Mouse (Mus musculus) stomach, embryonic 16.5 days (tissue): ENCODE measurements around the gene Arhgef3. TPM values are rescaled to one million over a fixed set of nuclear protein-coding genes. Genes with fewer than 3 reads are reported as not detected.

Experiments
- ATAC-seq: fragments of 200-750 bp; cut with Nextera tagmentation; 2 replicates; pipeline ENCODE4 v1.8.0; 2017; ENCODE audit warnings: moderate number of reproducible peaks, moderate TSS enrichment; ENCODE audit not compliant: insufficient read depth, low FRiP score
- H3K27ac ChIP-seq: fragments of 300-500 bp; sonication (generic); 2 replicates; pipeline ENCODE4 v1.5.1; 2014; ENCODE audit warnings: low read length
- H3K27me3 ChIP-seq: fragments of 300-500 bp; sonication (generic); 2 replicates; pipeline ENCODE4 v1.6.1; 2014; ENCODE audit warnings: low read length, control low read depth, mixed read lengths; ENCODE audit not compliant: control insufficient read depth, insufficient read depth
- H3K36me3 ChIP-seq: fragments of 300-500 bp; sonication (generic); 2 replicates; pipeline ENCODE4 v1.6.1; 2014; ENCODE audit warnings: low read length; ENCODE audit not compliant: control insufficient read depth, insufficient read depth
- H3K4me1 ChIP-seq: fragments of 300-500 bp; sonication (generic); 2 replicates; pipeline ENCODE4 v1.6.1; 2014; ENCODE audit warnings: low read length, control low read depth, mixed read lengths; ENCODE audit not compliant: control insufficient read depth, insufficient read depth
- H3K4me2 ChIP-seq: fragments of 300-500 bp; sonication (generic); 2 replicates; pipeline ENCODE4 v1.6.1; 2014; ENCODE audit warnings: low read depth, low read length, mixed read lengths
- H3K4me3 ChIP-seq: fragments of 300-500 bp; sonication (generic); replicated peaks from 2 replicates; pipeline ENCODE4 v1.5.1; 2014; ENCODE audit warnings: mild to moderate bottlenecking, low read length
- H3K9ac ChIP-seq: fragments of 300-500 bp; sonication (generic); 2 replicates; pipeline ENCODE4 v1.6.1; 2014; ENCODE audit warnings: low read length
- H3K9me3 ChIP-seq: fragments of 300-500 bp; sonication (generic); replicated peaks from 2 replicates; pipeline ENCODE4 v1.6.1; 2016; ENCODE audit warnings: low read length, control low read depth; ENCODE audit not compliant: control insufficient read depth
- WGBS: fragments of 180-500 bp; shearing (Covaris S2); extraction: QIAGEN DNeasy Blood & Tissue Kit; methylation state at CpG from one replicate; pipeline ENCODE4 v1.1.7; 2014; 5-methylcytosine and 5-hydroxymethylcytosine counted together
- polyA plus RNA-seq: library from polyadenylated mRNA; unstranded; fragments of >200 nt; fragmentation: Nextera tagmentation; extraction: Ambion mirVana; gene quantifications from 2 replicates; pipeline ENCODE4 v1.2.1, GENCODE M21; 2015

The Arhgef3 gene
- 20.9 and 22.8 TPM in 2 replicates for polyA plus RNA-seq

DNA sequence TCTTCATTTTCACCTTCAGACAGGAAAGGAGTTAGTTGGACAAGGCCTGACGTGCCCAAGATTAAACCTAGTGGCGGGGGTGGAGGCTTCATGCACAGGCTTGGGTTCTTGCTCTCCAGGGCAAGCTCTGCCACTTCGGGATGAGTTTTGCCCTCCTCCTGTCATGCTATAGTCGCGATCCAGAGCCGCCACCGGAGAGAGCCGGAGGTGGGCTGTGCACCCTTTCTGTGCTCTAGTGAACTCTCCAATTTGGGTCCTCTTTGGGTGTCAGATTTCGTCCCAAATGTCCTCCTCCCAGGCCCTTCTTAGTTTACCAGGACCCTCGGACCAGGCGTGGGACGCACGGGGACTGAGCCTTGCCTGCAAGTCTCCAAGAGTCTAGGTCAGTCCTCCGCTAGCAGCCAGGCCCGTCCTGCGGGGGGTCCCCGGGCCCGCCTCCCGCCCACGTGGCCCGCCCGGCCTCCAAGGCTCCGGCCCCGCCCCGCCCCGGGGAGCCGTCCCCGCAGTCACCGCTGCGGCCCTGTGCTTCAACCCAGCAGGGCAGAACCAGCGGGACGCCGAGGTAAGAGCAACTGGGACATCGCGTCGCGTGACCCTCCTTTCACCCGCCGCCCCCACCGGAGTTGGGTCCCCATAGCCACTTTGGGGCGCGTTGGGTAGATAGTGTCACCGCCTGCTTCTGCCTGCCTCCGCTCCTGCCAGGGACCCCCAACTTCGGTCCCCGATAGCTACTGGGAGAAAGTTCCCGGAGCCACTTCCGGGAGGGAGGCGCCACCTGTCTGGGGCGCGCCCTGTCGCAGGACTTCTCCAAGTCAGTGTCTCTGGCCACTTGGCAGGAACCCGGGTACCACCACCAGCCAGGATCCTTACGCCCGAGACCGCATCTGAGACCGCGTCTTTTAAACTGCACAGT lies at the start of gene Arhgef3:
Arhgef3 (plus strand) TSS at position 538 of the 913 bp plus-strand sequence.
- H3K4me2 ChIP-seq, result peak within 1 kb of the TSS; percentile 97
- peak; percentile 93 for ATAC-seq
- peak within 1 kb of the TSS; percentile 70 for H3K4me3 ChIP-seq
- no peaks in the 10 kb centered on the region for H3K9me3 ChIP-seq
- peak within 1 kb of the TSS; percentile 48 for H3K27ac ChIP-seq
- H3K36me3 ChIP-seq, result no peaks in the 10 kb centered on the region
- H3K9ac ChIP-seq, result peak within 1 kb of the TSS; percentile 80
- no peaks in the 10 kb centered on the region for H3K27me3 ChIP-seq
- H3K4me1 ChIP-seq, result peaks cover 8% of the 10 kb centered on the region
- WGBS, result under 1% methylated on average over 58 of the region's 58 CpGs

DNA sequence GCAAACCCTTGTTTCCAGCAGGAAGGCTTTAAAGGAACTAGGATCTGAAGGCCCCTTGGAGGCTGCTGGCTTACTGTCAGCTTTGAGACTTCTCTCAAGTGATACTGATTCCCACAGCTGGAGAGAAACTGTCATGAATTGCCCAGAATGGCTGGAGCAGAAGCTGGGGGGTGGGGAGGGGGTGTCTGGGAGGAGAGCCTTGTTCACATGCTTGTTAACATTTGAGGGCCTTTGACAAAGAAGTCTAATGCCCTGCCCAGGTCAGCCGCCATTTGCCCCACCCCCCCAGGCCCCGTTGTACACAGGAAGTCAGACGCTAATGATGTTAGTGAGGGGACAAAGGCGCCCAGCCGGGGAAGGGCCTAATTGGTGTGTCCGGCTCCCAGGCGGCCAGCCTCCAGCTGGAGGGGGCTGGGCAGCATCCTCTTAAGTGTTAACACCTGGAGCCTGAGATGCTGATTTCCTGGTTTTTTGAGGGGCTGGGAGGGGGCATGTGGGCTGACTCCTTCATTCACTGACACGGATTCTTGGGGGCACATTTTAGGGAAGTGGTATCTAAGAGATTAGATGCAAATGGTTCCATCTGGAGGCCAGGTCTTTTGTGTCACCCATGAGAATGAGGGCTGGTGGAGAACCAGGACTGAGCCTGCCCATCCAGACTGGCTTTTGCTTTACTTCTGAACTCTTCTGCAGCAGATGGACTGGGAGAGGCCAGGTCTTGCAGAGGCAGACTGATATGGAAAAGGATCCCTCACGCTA lies 48.3 kb upstream of the Arhgef3 start:
- Histone ChIP-seq H3K27me3 (no peaks in the 10 kb centered on the region), H3K4me2 (no peak overlapping the region), H3K4me3 (no peak overlapping the region), H3K27ac (peak overlapping the region; percentile 57), H3K9me3 (no peaks in the 10 kb centered on the region), H3K9ac (peak overlapping the region; percentile 13; the same call in 1 of the 2 replicates), H3K36me3 (no peaks in the 10 kb centered on the region), H3K4me1 (peaks cover 54% of the 10 kb centered on the region)
- peak; percentile 64; the same call in 1 of the 2 replicates for ATAC-seq
- 18% methylated on average over 9 of the region's 9 CpGs for WGBS

DNA sequence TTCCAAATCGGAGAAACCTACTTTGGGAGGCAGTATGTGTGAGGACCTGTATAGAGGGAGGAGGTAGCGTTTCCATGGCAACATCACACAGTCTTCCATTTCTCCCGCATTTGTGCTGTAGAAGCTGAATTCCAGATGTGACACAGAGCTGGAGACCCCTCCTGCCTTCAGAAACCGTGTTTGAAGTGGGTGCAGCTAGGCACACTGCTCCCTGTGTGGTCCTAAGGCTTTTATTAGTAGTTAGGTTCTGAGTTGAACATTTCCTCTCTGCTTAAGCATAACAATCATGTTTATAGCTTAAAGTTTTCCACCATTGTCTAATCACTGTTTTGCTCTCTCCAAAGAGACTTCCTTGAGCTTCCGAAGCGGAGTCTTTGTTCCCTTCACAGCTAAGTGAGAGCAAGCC lies 46.8 kb upstream of the Arhgef3 start:
- H3K36me3 ChIP-seq, result no peaks in the 10 kb centered on the region
- H3K4me3 ChIP-seq, result no peak overlapping the region
- WGBS, result 28% methylated on average over 6 of the region's 6 CpGs
- peak overlapping the region; percentile 6 for H3K9ac ChIP-seq
- peak overlapping the region; percentile 8; the same call in 1 of the 2 replicates for H3K4me2 ChIP-seq
- H3K27ac ChIP-seq, result peak overlapping the region; percentile 76
- no peak for ATAC-seq
- H3K27me3 ChIP-seq, result no peaks in the 10 kb centered on the region
- H3K9me3 ChIP-seq, result no peaks in the 10 kb centered on the region
- H3K4me1 ChIP-seq, result peaks cover 68% of the 10 kb centered on the region

DNA sequence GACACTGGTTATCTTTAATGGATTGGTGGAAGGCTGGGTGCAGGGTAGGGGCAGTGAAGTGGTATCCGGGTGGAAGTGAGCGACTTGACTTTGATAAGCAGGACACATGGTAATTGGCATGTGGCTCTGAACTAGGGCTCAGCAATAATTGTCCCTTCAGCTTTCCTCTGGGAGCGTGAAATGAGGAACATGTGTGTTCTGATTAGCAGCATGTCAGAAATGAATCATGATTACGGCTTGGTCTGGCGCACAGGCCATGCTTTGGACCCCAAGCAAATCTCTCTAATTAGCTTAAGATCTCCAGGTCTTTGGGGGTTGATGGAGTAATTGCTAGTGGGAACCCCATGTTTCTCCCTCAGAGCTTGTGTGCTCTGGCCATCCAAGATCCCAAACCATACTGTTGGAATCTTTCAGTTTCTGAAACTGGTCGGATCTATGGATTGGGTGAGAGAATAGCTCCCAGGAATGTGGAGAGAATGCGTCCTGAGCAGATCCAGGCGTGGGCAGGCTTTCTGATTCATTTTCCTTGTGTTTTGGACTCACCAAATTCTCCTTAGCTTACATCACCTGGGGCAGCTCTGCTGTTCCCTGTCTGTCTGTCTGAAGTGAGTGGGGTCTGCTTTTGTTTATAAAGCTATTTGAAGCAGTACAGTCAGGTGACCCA lies 45.1 kb upstream of the Arhgef3 start:
- no peaks in the 10 kb centered on the region for H3K36me3 ChIP-seq
- H3K9me3 ChIP-seq, result no peaks in the 10 kb centered on the region
- H3K4me1 ChIP-seq, result peaks cover 77% of the 10 kb centered on the region
- ATAC-seq, result no peak
- WGBS, result 45% methylated on average over 8 of the region's 8 CpGs
- H3K4me2 ChIP-seq, result no peak overlapping the region
- no peak overlapping the region for H3K4me3 ChIP-seq
- H3K27me3 ChIP-seq, result no peaks in the 10 kb centered on the region
- 0 out of 2 replicates have a peak overlapping the region, but pooled peaks have one; percentile 30 for H3K27ac ChIP-seq
- no peak overlapping the region for H3K9ac ChIP-seq

DNA sequence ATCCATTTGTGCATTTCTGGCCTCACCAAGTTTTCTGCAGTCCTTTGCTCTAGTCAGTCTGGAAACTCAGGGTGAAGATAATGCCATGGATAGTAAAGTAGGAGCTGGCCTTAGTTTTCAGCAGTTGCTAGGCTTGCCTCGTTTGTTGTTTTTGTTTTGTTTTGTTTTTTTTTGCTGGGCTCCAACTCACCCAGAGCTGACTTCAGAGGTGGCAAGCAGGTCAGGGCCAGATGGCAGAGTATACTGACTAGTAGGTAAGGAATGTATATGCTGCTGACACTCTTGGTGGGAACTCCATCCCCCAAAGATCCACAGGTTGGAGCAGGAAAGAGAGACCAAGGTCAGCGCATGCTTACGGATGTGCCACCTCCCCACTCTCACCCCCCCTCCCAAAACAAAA lies 44.6 kb upstream of the Arhgef3 start:
- H3K9me3 ChIP-seq, result no peaks in the 10 kb centered on the region
- H3K36me3 ChIP-seq, result no peaks in the 10 kb centered on the region
- H3K4me3 ChIP-seq, result no peak overlapping the region
- WGBS, result 38% methylated on average over 3 of the region's 3 CpGs
- no peaks in the 10 kb centered on the region for H3K27me3 ChIP-seq
- H3K9ac ChIP-seq, result no peak overlapping the region
- H3K4me1 ChIP-seq, result peaks cover 82% of the 10 kb centered on the region
- no peak overlapping the region for H3K4me2 ChIP-seq
- ATAC-seq, result no peak
- H3K27ac ChIP-seq, result 0 out of 2 replicates have a peak overlapping the region, but pooled peaks have one; percentile 30

DNA sequence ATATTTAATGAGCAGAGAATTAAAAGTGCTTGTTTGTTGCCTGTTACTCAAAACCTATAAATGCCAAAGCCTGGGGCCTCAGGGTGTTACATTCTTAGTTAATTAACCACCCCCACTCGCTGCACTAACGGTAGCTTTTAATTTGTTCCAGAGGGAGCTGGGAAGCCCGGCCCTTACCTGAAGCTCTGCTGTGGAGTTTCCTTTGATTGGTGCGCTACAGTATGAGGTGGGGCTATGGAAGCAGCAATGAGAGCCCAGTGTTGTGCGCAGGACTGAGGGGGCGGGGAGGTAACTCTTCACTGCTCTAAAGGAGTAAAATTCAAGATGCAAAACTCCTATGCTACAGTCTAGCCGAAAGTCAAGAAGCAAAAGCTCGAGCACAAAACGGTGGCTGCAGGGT lies 43.9 kb upstream of the Arhgef3 start:
- H3K4me2 ChIP-seq, result no peak overlapping the region
- no peak overlapping the region for H3K4me3 ChIP-seq
- H3K27ac ChIP-seq, result no peak overlapping the region; the same call in 1 of the 2 replicates
- H3K4me1 ChIP-seq, result peaks cover 84% of the 10 kb centered on the region
- 0 out of 2 replicates have a peak, but pooled peaks have one; percentile 41 for ATAC-seq
- no peaks in the 10 kb centered on the region for H3K36me3 ChIP-seq
- no peak overlapping the region for H3K9ac ChIP-seq
- H3K9me3 ChIP-seq, result no peaks in the 10 kb centered on the region
- no peaks in the 10 kb centered on the region for H3K27me3 ChIP-seq
- 36% methylated on average over 9 of the region's 9 CpGs for WGBS

DNA sequence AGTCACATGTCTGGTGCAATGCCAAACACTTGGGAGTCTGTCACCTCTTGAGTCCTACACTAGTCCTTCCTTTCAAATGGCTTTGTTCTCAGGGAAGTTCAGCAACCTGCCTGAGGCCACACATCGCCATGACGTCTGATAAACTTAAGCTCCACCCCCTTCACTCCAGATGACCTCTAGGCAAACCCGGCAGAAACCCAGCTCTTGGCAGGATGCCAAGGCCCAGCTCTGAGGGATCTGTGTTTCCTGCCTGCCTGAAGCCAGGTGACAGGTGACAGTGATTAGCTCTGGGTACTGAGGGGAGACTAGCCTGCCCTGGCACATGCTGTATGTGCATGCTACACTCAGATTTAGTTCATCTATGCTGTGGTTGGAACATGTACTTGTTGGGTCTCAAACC lies 42.7 kb upstream of the Arhgef3 start:
- ATAC-seq, result peak; percentile 81
- 9% methylated on average over 3 of the region's 3 CpGs for WGBS
- Histone ChIP-seq H3K4me3 (no peak overlapping the region), H3K27ac (peak overlapping the region; percentile 75), H3K9ac (no peak overlapping the region), H3K36me3 (no peaks in the 10 kb centered on the region), H3K9me3 (no peaks in the 10 kb centered on the region), H3K4me2 (no peak overlapping the region), H3K27me3 (no peaks in the 10 kb centered on the region), H3K4me1 (peaks cover 85% of the 10 kb centered on the region)

DNA sequence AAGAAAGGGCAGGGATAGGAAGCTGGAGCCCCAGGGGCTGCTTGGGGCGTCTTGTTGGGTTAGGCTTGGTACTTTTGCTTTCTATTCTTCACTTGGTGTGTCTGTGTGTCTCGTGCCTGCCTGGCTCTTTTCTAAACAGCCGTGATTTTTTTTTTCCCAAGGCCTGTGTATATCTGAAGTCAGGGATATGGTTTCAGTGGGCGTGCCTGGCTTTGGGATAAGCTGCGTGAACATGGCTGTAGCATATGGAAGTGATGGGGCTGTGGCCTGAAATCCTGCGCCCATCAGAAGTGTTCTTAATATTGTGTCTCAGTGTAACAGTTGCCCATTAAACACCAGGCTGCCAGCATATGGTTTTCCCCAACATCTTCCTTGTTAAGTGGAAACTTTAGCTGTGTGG lies 39.6 kb upstream of the Arhgef3 start:
- Histone ChIP-seq H3K36me3 (no peaks in the 10 kb centered on the region), H3K27ac (peak overlapping the region; percentile 65), H3K4me3 (no peak overlapping the region), H3K9me3 (no peaks in the 10 kb centered on the region), H3K9ac (peak overlapping the region; percentile 43), H3K27me3 (no peaks in the 10 kb centered on the region), H3K4me2 (peak overlapping the region; percentile 38), H3K4me1 (peaks cover 59% of the 10 kb centered on the region)
- 34% methylated on average over 6 of the region's 6 CpGs for WGBS
- no peak for ATAC-seq
